Mouse (Mus musculus) midbrain, postnatal 0 days (tissue): ENCODE measurements at regions not wholly inside any gene's neighbourhood (a gene's known extent, or its start where the extent isn't known, plus 50 kb on each side); places are given as distances from the start of the nearest gene placed in this dataset.
A peak's percentile ranks its signal among the peaks of the same experiment; 100 is the strongest.
"Not testable (repeated sequence)": the region's sequence is repeated elsewhere in the genome, so short reads cannot be mapped to it uniquely, and the experiment has no call there.

Experiments
- ATAC-seq: fragments of 200-750 bp; cut with Nextera tagmentation; 2 replicates; pipeline ENCODE4 v1.8.0; 2017; ENCODE audit warnings: moderate number of reproducible peaks, mild to moderate bottlenecking, moderate TSS enrichment, moderate library complexity; ENCODE audit not compliant: low FRiP score
- DNase-seq: peaks from one replicate; pipeline ENCODE4 v3.0.0-alpha.2; 2015; ENCODE audit warnings: low spot score
- H3K27ac ChIP-seq: fragments of 300-500 bp; sonication (generic); 2 replicates; pipeline ENCODE4 v1.5.1; 2014; ENCODE audit warnings: low read depth, mild to moderate bottlenecking, low read length, mixed read lengths
- H3K27me3 ChIP-seq: fragments of 300-500 bp; sonication (generic); 2 replicates; pipeline ENCODE4 v1.6.1; 2014; ENCODE audit warnings: low read length, control low read depth, mixed read lengths; ENCODE audit not compliant: insufficient read depth
- H3K36me3 ChIP-seq: fragments of 300-500 bp; sonication (generic); 2 replicates; pipeline ENCODE4 v1.6.1; 2014; ENCODE audit warnings: low read length, control low read depth, mixed read lengths; ENCODE audit not compliant: insufficient read depth
- H3K4me1 ChIP-seq: fragments of 300-500 bp; sonication (generic); 2 replicates; pipeline ENCODE4 v1.6.1; 2014; ENCODE audit warnings: mild to moderate bottlenecking, control low read depth, antibody characterized with exemption, low read length, mixed read lengths; ENCODE audit not compliant: insufficient read depth
- H3K4me2 ChIP-seq: fragments of 300-500 bp; sonication (generic); 2 replicates; pipeline ENCODE4 v1.6.1; 2014; ENCODE audit warnings: low read depth, mild to moderate bottlenecking, low read length, mixed read lengths; ENCODE audit not compliant: poor library complexity, severe bottlenecking
- H3K4me3 ChIP-seq: fragments of 300-500 bp; sonication (generic); 2 replicates; pipeline ENCODE4 v1.5.1; 2014; ENCODE audit warnings: low read depth, mild to moderate bottlenecking, low read length, moderate library complexity
- H3K9ac ChIP-seq: fragments of 300-500 bp; sonication (generic); replicated peaks from 2 replicates; pipeline ENCODE4 v1.6.1; 2014; ENCODE audit warnings: mild to moderate bottlenecking, low read length, moderate library complexity, mixed read lengths; ENCODE audit not compliant: poor library complexity, severe bottlenecking
- H3K9me3 ChIP-seq: fragments of 300-500 bp; sonication (generic); 2 replicates; pipeline ENCODE4 v1.6.1; 2016; ENCODE audit warnings: low read length, control low read depth
- CTCF ChIP-seq: IDR thresholded peaks from 2 replicates; pipeline ENCODE4 v1.5.1; 2016; ENCODE audit warnings: antibody characterized with exemption, mild to moderate bottlenecking
- WGBS: fragments of 180-500 bp; shearing (Covaris S2); extraction: QIAGEN DNeasy Blood & Tissue Kit; methylation state at CpG from one replicate; pipeline ENCODE4 v1.1.7; 2014; 5-methylcytosine and 5-hydroxymethylcytosine counted together

- H3K9me3 ChIP-seq = no peaks in the 10 kb centered on the region
- no peak for TF ChIP-seq CTCF
- H3K9ac ChIP-seq = no peak overlapping the region
- H3K4me3 ChIP-seq = no peak overlapping the region
- no peak for DNase-seq
- no peaks in the 10 kb centered on the region for H3K4me1 ChIP-seq
- H3K27ac ChIP-seq = no peak overlapping the region
- H3K36me3 ChIP-seq = no peaks in the 10 kb centered on the region
- H3K27me3 ChIP-seq = no peaks in the 10 kb centered on the region
- no peak overlapping the region for H3K4me2 ChIP-seq
- no peak for ATAC-seq
These were observed 1442.4 kb upstream of the Tacstd2 start for GRCm38 (mm10) chr6:68977959-68978358.

DNA sequence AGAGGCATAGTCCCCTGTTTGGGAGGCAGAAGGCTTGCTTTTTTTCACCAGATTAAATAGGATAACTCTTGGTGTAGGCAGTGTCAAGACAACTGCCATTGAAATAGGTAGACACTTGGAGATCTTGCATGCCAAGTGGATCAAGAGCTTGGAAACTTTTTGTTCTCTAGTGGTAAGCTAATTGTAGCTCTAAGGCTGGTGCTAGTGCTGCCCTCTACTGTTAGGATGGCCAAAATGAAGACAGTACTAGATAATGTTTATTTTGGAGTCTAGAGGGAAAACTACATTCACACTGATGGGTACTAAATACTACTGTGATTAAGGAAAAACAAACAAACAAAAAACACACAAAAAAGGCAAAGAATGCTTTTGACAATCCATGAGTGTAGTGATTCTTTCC is 1428.4 kb upstream of the Tacstd2 start:
- Histone ChIP-seq H3K9me3 (no peaks in the 10 kb centered on the region), H3K27me3 (no peaks in the 10 kb centered on the region), H3K4me2 (no peak overlapping the region), H3K4me3 (no peak overlapping the region), H3K9ac (no peak overlapping the region), H3K27ac (no peak overlapping the region), H3K36me3 (no peaks in the 10 kb centered on the region), H3K4me1 (no peaks in the 10 kb centered on the region)
- no peak for DNase-seq
- ATAC-seq = no peak
- TF ChIP-seq CTCF = no peak

- not testable (repeated sequence) for ATAC-seq, H3K4me2 ChIP-seq, H3K27me3 ChIP-seq, H3K4me3 ChIP-seq, H3K36me3 ChIP-seq, H3K9me3 ChIP-seq, H3K9ac ChIP-seq, H3K4me1 ChIP-seq, H3K27ac ChIP-seq
- TF ChIP-seq CTCF = peak; percentile 41
- peak; percentile 2 for DNase-seq
These were observed 1402.5 kb upstream of the Tacstd2 start for GRCm38 (mm10) chr6:68938104-68938503.

DNA sequence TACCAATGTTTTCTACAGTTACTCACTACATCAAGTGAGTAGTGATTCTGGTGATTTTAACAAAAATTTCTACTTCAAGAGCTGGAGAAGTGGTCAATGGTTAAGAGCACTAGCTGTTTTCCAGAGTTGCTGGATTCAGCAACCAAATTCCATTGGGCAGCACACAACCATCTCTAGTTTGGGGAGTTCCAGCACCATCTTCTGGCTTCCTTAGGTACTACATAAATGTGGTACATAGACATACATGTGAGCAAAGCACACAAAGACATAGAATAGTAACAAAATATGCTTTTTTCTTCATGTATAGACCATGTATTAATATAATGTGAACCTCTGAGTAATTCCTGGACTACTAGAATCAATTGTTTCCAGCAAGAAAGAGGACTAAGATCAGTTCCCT is 1396.3 kb upstream of the Tacstd2 start:
- DNase-seq = not testable (repeated sequence)

DNA sequence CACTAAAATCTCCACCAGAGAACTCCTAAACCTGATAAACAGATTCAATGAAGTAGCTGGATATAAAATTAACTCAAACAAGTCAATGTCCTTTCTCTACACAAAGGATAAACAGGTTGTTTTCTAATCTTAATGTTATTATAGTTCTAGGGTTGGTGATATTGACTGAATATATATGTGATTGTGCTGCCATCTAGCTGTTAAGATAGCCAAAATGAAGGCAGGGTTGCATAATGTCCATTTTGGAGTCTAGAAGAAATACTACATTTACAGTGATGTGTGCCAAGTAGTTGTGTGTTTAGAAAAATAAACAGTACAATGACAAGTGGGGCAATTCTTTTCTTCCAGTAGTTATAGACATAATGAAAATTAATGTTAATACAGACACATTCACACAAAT is 1379.9 kb upstream of the Tacstd2 start:
- DNase-seq = no peak
- no peak for ATAC-seq
- Histone ChIP-seq H3K4me1 (no peaks in the 10 kb centered on the region), H3K27ac (no peak overlapping the region), H3K27me3 (no peaks in the 10 kb centered on the region), H3K4me3 (no peak overlapping the region), H3K4me2 (no peak overlapping the region), H3K9ac (no peak overlapping the region), H3K36me3 (no peaks in the 10 kb centered on the region), H3K9me3 (no peaks in the 10 kb centered on the region)
- TF ChIP-seq CTCF = peak; percentile 23; the same call in 1 of the 2 replicates

More for the DNA sequence above, 1396.3 kb upstream of the Tacstd2 start:
- not testable (repeated sequence) for ATAC-seq, H3K4me3 ChIP-seq, H3K9me3 ChIP-seq, H3K27me3 ChIP-seq, H3K4me2 ChIP-seq, H3K36me3 ChIP-seq, H3K27ac ChIP-seq, H3K4me1 ChIP-seq, H3K9ac ChIP-seq
- TF ChIP-seq CTCF = peak; percentile 18

DNA sequence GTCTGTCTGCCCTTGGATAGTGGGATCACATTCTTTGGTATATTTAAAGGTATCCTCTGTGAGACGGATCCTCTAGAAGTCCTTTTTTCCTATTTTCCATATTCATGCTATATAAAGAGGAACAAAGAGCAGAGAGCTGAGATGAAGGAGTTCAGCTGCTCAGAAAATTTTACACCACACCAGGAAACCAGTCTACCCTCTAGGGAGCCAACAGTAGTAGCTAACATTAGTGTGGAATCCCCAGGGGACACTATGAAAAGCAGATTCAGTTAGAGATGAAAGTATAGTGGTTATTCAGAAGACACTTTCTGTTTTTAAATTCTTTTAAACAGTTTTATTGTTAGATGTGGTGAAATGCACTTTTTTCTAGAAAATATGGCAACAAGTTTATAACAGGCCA is 1348.5 kb upstream of the Tacstd2 start:
- Histone ChIP-seq H3K4me1 (no peaks in the 10 kb centered on the region), H3K9ac (no peak overlapping the region), H3K27ac (no peak overlapping the region), H3K4me3 (no peak overlapping the region), H3K36me3 (no peaks in the 10 kb centered on the region), H3K4me2 (no peak overlapping the region), H3K9me3 (no peaks in the 10 kb centered on the region), H3K27me3 (no peaks in the 10 kb centered on the region)
- ATAC-seq = no peak
- TF ChIP-seq CTCF = no peak
- WGBS = 75% methylated on average over 1 of the region's 1 CpGs
- DNase-seq = no peak

GRCm38 (mm10) chr6:68852761-68853160 is 1317.2 kb upstream of the Tacstd2 start:
- H3K27ac ChIP-seq, H3K4me2 ChIP-seq, ATAC-seq, DNase-seq, H3K4me1 ChIP-seq, H3K9me3 ChIP-seq, H3K27me3 ChIP-seq, H3K36me3 ChIP-seq, H3K4me3 ChIP-seq, H3K9ac ChIP-seq: not testable (repeated sequence)
